Mouse (Mus musculus) embryonic facial prominence, embryonic 13.5 days (tissue): ENCODE results near the gene Nkd2. TPM values are rescaled to one million over a fixed set of nuclear protein-coding genes. Genes with fewer than 3 reads are reported as not detected.

Source experiments
- ATAC-seq: fragments of 200-750 bp; cut with Nextera tagmentation; 2 replicates; pipeline ENCODE4 v1.8.0; 2017; ENCODE audit warnings: low read depth; ENCODE audit not compliant: insufficient number of reproducible peaks, insufficient read depth, low FRiP score, low TSS enrichment
- H3K27ac ChIP-seq: fragments of 300-500 bp; sonication (generic); 2 replicates; pipeline ENCODE4 v1.5.1; 2015; ENCODE audit warnings: moderate library complexity, mild to moderate bottlenecking, inconsistent platforms
- H3K27me3 ChIP-seq: fragments of 300-500 bp; sonication (generic); 2 replicates; pipeline ENCODE4 v1.6.1; 2015; ENCODE audit warnings: mild to moderate bottlenecking, inconsistent platforms
- H3K36me3 ChIP-seq: fragments of 300-500 bp; sonication (generic); 2 replicates; pipeline ENCODE4 v1.6.1; 2015; ENCODE audit warnings: mild to moderate bottlenecking, inconsistent platforms
- H3K4me1 ChIP-seq: fragments of 300-500 bp; sonication (generic); 2 replicates; pipeline ENCODE4 v1.6.1; 2015; ENCODE audit warnings: inconsistent platforms
- H3K4me2 ChIP-seq: fragments of 300-500 bp; sonication (generic); 2 replicates; pipeline ENCODE4 v1.6.1; 2015; ENCODE audit warnings: moderate library complexity, mild to moderate bottlenecking, inconsistent platforms
- H3K4me3 ChIP-seq: fragments of 300-500 bp; sonication (generic); 2 replicates; pipeline ENCODE4 v1.5.1; 2015; ENCODE audit warnings: mild to moderate bottlenecking, inconsistent platforms
- H3K9ac ChIP-seq: fragments of 300-500 bp; sonication (generic); 2 replicates; pipeline ENCODE4 v1.6.1; 2015; ENCODE audit warnings: mild to moderate bottlenecking, inconsistent platforms
- H3K9me3 ChIP-seq: fragments of 300-500 bp; sonication (generic); 2 replicates; pipeline ENCODE4 v1.6.1; 2016; ENCODE audit warnings: inconsistent platforms
- WGBS: fragments of 180-500 bp; shearing (Covaris S2); methylation state at CpG from one replicate; pipeline ENCODE4 v1.1.7; 2015; ENCODE audit warnings: mixed read lengths; 5-methylcytosine and 5-hydroxymethylcytosine counted together
- polyA plus RNA-seq: library from polyadenylated mRNA; unstranded; fragments of >200 nt; fragmentation: Nextera tagmentation; extraction: Ambion mirVana; gene quantifications from 2 replicates; pipeline ENCODE4 v1.2.1, GENCODE M21; 2015

Gene Nkd2
- 40.6 and 44.9 TPM in 2 replicates for polyA plus RNA-seq

- 0 out of 2 replicates have a peak, but pooled peaks cover 3% of the 10 kb centered on the region for H3K36me3 ChIP-seq
- peak within 1 kb of the TSS; percentile 87 for H3K4me2 ChIP-seq
- peaks cover 33% of the 10 kb centered on the region for H3K4me1 ChIP-seq
- no peak within 1 kb of the TSS for H3K27ac ChIP-seq
- H3K9me3 ChIP-seq = no peaks in the 10 kb centered on the region
- H3K9ac ChIP-seq = peak within 1 kb of the TSS; percentile 82
- H3K4me3 ChIP-seq = peak within 1 kb of the TSS; percentile 75
- H3K27me3 ChIP-seq = peaks cover 20% of the 10 kb centered on the region
- under 1% methylated on average over 38 of the region's 38 CpGs for WGBS
- peak; percentile 78 for ATAC-seq
These were observed at the start of gene Nkd2 for GRCm38 (mm10) chr13:73847465-73847836. Gene Nkd2, minus strand, starts transcription at chr13:73847631.

- Histone ChIP-seq H3K4me2 (peak overlapping the region; percentile 18; the same call in 1 of the 2 replicates), H3K9ac (no peak overlapping the region), H3K36me3 (no peaks in the 10 kb centered on the region), H3K9me3 (no peaks in the 10 kb centered on the region), H3K4me3 (no peak overlapping the region), H3K27me3 (no peaks in the 10 kb centered on the region), H3K4me1 (peaks cover 23% of the 10 kb centered on the region), H3K27ac (peak overlapping the region; percentile 85)
- no peak for ATAC-seq
- WGBS = 13% methylated on average over 6 of the region's 6 CpGs
These were observed 45.2 kb upstream of the Nkd2 start for GRCm38 (mm10) chr13:73892493-73893178.

GRCm38 (mm10) chr13:73887415-73887874, 40.0 kb upstream of the Nkd2 start:
- no peak overlapping the region for H3K4me2 ChIP-seq
- H3K27ac ChIP-seq = peak overlapping the region; percentile 81
- H3K27me3 ChIP-seq = no peaks in the 10 kb centered on the region
- no peak overlapping the region for H3K9ac ChIP-seq
- H3K36me3 ChIP-seq = no peaks in the 10 kb centered on the region
- 15% methylated on average over 4 of the region's 4 CpGs for WGBS
- ATAC-seq = no peak
- H3K4me1 ChIP-seq = peaks cover 42% of the 10 kb centered on the region
- no peak overlapping the region for H3K4me3 ChIP-seq
- no peaks in the 10 kb centered on the region for H3K9me3 ChIP-seq

- H3K27me3 ChIP-seq = no peaks in the 10 kb centered on the region
- H3K9me3 ChIP-seq = no peaks in the 10 kb centered on the region
- H3K4me1 ChIP-seq = peaks cover 41% of the 10 kb centered on the region
- no peaks in the 10 kb centered on the region for H3K36me3 ChIP-seq
- ATAC-seq = no peak
- H3K9ac ChIP-seq = no peak overlapping the region
- no peak overlapping the region for H3K4me3 ChIP-seq
- H3K4me2 ChIP-seq = no peak overlapping the region
- peak overlapping the region; percentile 81 for H3K27ac ChIP-seq
- WGBS = 11% methylated on average over 5 of the region's 5 CpGs
These were observed 39.2 kb upstream of the Nkd2 start for GRCm38 (mm10) chr13:73886601-73887000.

- Histone ChIP-seq H3K36me3 (no peaks in the 10 kb centered on the region), H3K4me2 (no peak overlapping the region), H3K4me1 (peaks cover 41% of the 10 kb centered on the region), H3K27me3 (no peaks in the 10 kb centered on the region), H3K4me3 (no peak overlapping the region), H3K27ac (peak overlapping the region; percentile 81), H3K9ac (no peak overlapping the region), H3K9me3 (no peaks in the 10 kb centered on the region)
- WGBS = 53% methylated on average over 4 of the region's 4 CpGs
- no peak for ATAC-seq
These were observed 38.6 kb upstream of the Nkd2 start for GRCm38 (mm10) chr13:73886066-73886465.

GRCm38 (mm10) chr13:73885656-73886055, 38.2 kb upstream of the Nkd2 start:
- H3K4me3 ChIP-seq = no peak overlapping the region
- H3K9ac ChIP-seq = no peak overlapping the region
- H3K36me3 ChIP-seq = no peaks in the 10 kb centered on the region
- H3K27ac ChIP-seq = 0 out of 2 replicates have a peak overlapping the region, but pooled peaks have one; percentile 2
- ATAC-seq = no peak
- 64% methylated on average over 4 of the region's 4 CpGs for WGBS
- no peaks in the 10 kb centered on the region for H3K9me3 ChIP-seq
- no peak overlapping the region for H3K4me2 ChIP-seq
- peaks cover 45% of the 10 kb centered on the region for H3K4me1 ChIP-seq
- no peaks in the 10 kb centered on the region for H3K27me3 ChIP-seq

GRCm38 (mm10) chr13:73881347-73881746, 33.9 kb upstream of the Nkd2 start:
- H3K4me3 ChIP-seq = no peak overlapping the region
- no peak for ATAC-seq
- H3K27me3 ChIP-seq = no peaks in the 10 kb centered on the region
- H3K9me3 ChIP-seq = no peaks in the 10 kb centered on the region
- H3K27ac ChIP-seq = peak overlapping the region; percentile 12
- H3K4me1 ChIP-seq = peaks cover 35% of the 10 kb centered on the region
- no peaks in the 10 kb centered on the region for H3K36me3 ChIP-seq
- 36% methylated on average over 8 of the region's 8 CpGs for WGBS
- no peak overlapping the region for H3K9ac ChIP-seq
- H3K4me2 ChIP-seq = no peak overlapping the region

- H3K27ac ChIP-seq = no peak overlapping the region
- WGBS = 85% methylated on average over 5 of the region's 5 CpGs
- H3K4me1 ChIP-seq = peaks cover 31% of the 10 kb centered on the region
- H3K9ac ChIP-seq = no peak overlapping the region
- H3K4me3 ChIP-seq = no peak overlapping the region
- no peaks in the 10 kb centered on the region for H3K27me3 ChIP-seq
- ATAC-seq = peak; percentile 72
- no peaks in the 10 kb centered on the region for H3K9me3 ChIP-seq
- H3K4me2 ChIP-seq = no peak overlapping the region
- no peaks in the 10 kb centered on the region for H3K36me3 ChIP-seq
These were observed 32.4 kb upstream of the Nkd2 start for GRCm38 (mm10) chr13:73879824-73880223.

- Histone ChIP-seq H3K9me3 (no peaks in the 10 kb centered on the region), H3K27me3 (no peaks in the 10 kb centered on the region), H3K9ac (no peak overlapping the region), H3K27ac (no peak overlapping the region), H3K4me3 (no peak overlapping the region), H3K4me2 (no peak overlapping the region), H3K36me3 (no peaks in the 10 kb centered on the region), H3K4me1 (peaks cover 14% of the 10 kb centered on the region; the same call in 1 of the 2 replicates)
- 82% methylated on average over 2 of the region's 2 CpGs for WGBS
- ATAC-seq = no peak
These were observed 24.7 kb upstream of the Nkd2 start for GRCm38 (mm10) chr13:73872159-73872558.

- peak overlapping the region; percentile 87 for H3K4me2 ChIP-seq
- no peak overlapping the region for H3K27ac ChIP-seq
- no peaks in the 10 kb centered on the region for H3K9me3 ChIP-seq
- peak overlapping the region; percentile 82 for H3K9ac ChIP-seq
- ATAC-seq = peak; percentile 62; the same call in 1 of the 2 replicates
- peaks cover 20% of the 10 kb centered on the region for H3K27me3 ChIP-seq
- under 1% methylated on average over 64 of the region's 65 CpGs for WGBS
- peaks cover 33% of the 10 kb centered on the region for H3K4me1 ChIP-seq
- 0 out of 2 replicates have a peak, but pooled peaks cover 3% of the 10 kb centered on the region for H3K36me3 ChIP-seq
- peak overlapping the region; percentile 75 for H3K4me3 ChIP-seq
These were observed 604 bp downstream of the Nkd2 start for GRCm38 (mm10) chr13:73846589-73847464.

- Histone ChIP-seq H3K9me3 (no peaks in the 10 kb centered on the region), H3K4me2 (no peak overlapping the region), H3K9ac (no peak overlapping the region), H3K27ac (no peak overlapping the region), H3K36me3 (peaks cover 9% of the 10 kb centered on the region; the same call in 1 of the 2 replicates), H3K4me1 (peaks cover 44% of the 10 kb centered on the region), H3K4me3 (no peak overlapping the region), H3K27me3 (peaks cover 11% of the 10 kb centered on the region)
- no peak for ATAC-seq
These were observed 4.7 kb downstream of the Nkd2 start for GRCm38 (mm10) chr13:73842696-73843095.
